24 mouse cellular contexts compared by ENCODE assay signal in genomic region chr2:42128931-42129330, GRCm38 (mm10).
"Had no signal": no experiment of that assay in that cellular context is flagged by ENCODE, and none has a peak within 500 bp of the region (broad histone marks: within the 10 kb centered on the region; RNA-seq: fewer than 3 reads in every experiment).

No protein-coding gene starts in this region.

- H3K27ac ChIP-seq: gastrocnemius, adult 2 months; heart, embryonic 10.5 days; hindbrain, embryonic 10.5 days; hindbrain, embryonic 12.5 days; hindbrain, embryonic 14.5 days; intestine, embryonic 15.5 days; layer of hippocampus, adult 2 months; left cerebral cortex, adult 2 months; limb, embryonic 10.5 days; limb, embryonic 12.5 days had no signal

- DNase-seq: gastrocnemius, adult 2 months; gastrocnemius, postnatal 10 days; gastrocnemius, postnatal 25 days; heart, adult 18-20 months; heart, postnatal 10 days; heart, postnatal 4 days; kidney, adult 11 months; kidney, adult 2 months; kidney, postnatal 10 days; kidney, postnatal 25 days; kidney, postnatal 4 days; liver had no signal

- H3K9me3 ChIP-seq: heart, embryonic 10.5 days; heart, embryonic 12.5 days; hindbrain, embryonic 10.5 days; hindbrain, embryonic 12.5 days; intestine, embryonic 15.5 days; limb, embryonic 10.5 days; limb, embryonic 12.5 days had no signal

- H3K4me1 ChIP-seq: heart, embryonic 10.5 days; heart, embryonic 12.5 days; hindbrain, embryonic 10.5 days; hindbrain, embryonic 12.5 days; intestine, embryonic 15.5 days; limb, embryonic 10.5 days; limb, embryonic 12.5 days had no signal

- H3K9ac ChIP-seq: heart, embryonic 12.5 days; hindbrain, embryonic 12.5 days; hindbrain, embryonic 14.5 days; intestine, embryonic 15.5 days; limb, embryonic 12.5 days had no signal

- H3K4me3 ChIP-seq: gastrocnemius, adult 2 months; heart, embryonic 10.5 days; heart, embryonic 12.5 days; hindbrain, embryonic 10.5 days; hindbrain, embryonic 12.5 days; intestine, embryonic 15.5 days; layer of hippocampus, adult 2 months; left cerebral cortex, adult 2 months; limb, embryonic 10.5 days; limb, embryonic 12.5 days had no signal

- ATAC-seq: hindbrain, embryonic 16.5 days; inflammation-experienced regulatory T-cells, adult 6 months; intestine, embryonic 15.5 days had no signal

- H3K36me3 ChIP-seq: heart, embryonic 10.5 days; heart, embryonic 12.5 days; hindbrain, embryonic 10.5 days; hindbrain, embryonic 12.5 days; intestine, embryonic 15.5 days; limb, embryonic 10.5 days; limb, embryonic 12.5 days had no signal

- H3K27me3 ChIP-seq: heart, embryonic 12.5 days; hindbrain, embryonic 12.5 days; intestine, embryonic 15.5 days; limb, embryonic 12.5 days had no signal

- H3K4me2 ChIP-seq: heart, embryonic 12.5 days; hindbrain, embryonic 12.5 days; hindbrain, embryonic 14.5 days; intestine, embryonic 15.5 days; limb, embryonic 12.5 days had no signal
